Mouse (Mus musculus): ENCODE results near the gene Pip4k2c. TPM values are rescaled to one million over a fixed set of nuclear protein-coding genes. Genes with fewer than 3 reads are reported as not detected.
"Not testable (repeated sequence)": the region's sequence is repeated elsewhere in the genome, so short reads cannot be mapped to it uniquely, and the experiment has no call there.

The Pip4k2c gene
- polyA plus RNA-seq, 1 experiment from 2014 or later: 29.3 TPM

- H3K27me3 ChIP-seq (ENCODE audit: insufficient read depth, poor library complexity, severe bottlenecking): peaks cover 8% of the 10 kb centered on the region; the same call in 1 of the 2 replicates
- H3K36me3 ChIP-seq: no peaks in the 10 kb centered on the region
- H3K9me3 ChIP-seq: no peaks in the 10 kb centered on the region
- no peak overlapping the region for H3K27ac ChIP-seq
- no peaks in the 10 kb centered on the region for H3K4me1 ChIP-seq
- WGBS: 64% methylated on average over 3 of the region's 3 CpGs
- DNase-seq (ENCODE audit: low spot score): no peak
- H3K4me3 ChIP-seq: no peak overlapping the region
Observed at GRCm38 (mm10) chr10:127158471-127158870, 52.9 kb downstream of the Pip4k2c start.

GRCm38 (mm10) chr10:127156511-127156910 is 54.9 kb downstream of the Pip4k2c start:
- no peaks in the 10 kb centered on the region for H3K36me3 ChIP-seq
- no peak overlapping the region for H3K4me3 ChIP-seq
- no peaks in the 10 kb centered on the region for H3K4me1 ChIP-seq
- no peak overlapping the region for H3K27ac ChIP-seq
- no peaks in the 10 kb centered on the region for H3K27me3 ChIP-seq (ENCODE audit: insufficient read depth, poor library complexity, severe bottlenecking)
- WGBS: 71% methylated on average over 1 of the region's 1 CpGs
- no peak for DNase-seq (ENCODE audit: low spot score)
- H3K9me3 ChIP-seq: no peaks in the 10 kb centered on the region

- H3K9me3 ChIP-seq: no peaks in the 10 kb centered on the region
- WGBS: 89% methylated on average over 1 of the region's 1 CpGs
- H3K27ac ChIP-seq: no peak overlapping the region
- no peak overlapping the region for H3K4me3 ChIP-seq
- no peaks in the 10 kb centered on the region for H3K36me3 ChIP-seq
- no peak for DNase-seq (ENCODE audit: low spot score)
- no peaks in the 10 kb centered on the region for H3K4me1 ChIP-seq
- no peaks in the 10 kb centered on the region for H3K27me3 ChIP-seq (ENCODE audit: insufficient read depth, poor library complexity, severe bottlenecking)
Observed at GRCm38 (mm10) chr10:127156089-127156488, 55.3 kb downstream of the Pip4k2c start.

- DNase-seq (ENCODE audit: low spot score): no peak
- no peaks in the 10 kb centered on the region for H3K27me3 ChIP-seq (ENCODE audit: insufficient read depth, poor library complexity, severe bottlenecking)
- no peaks in the 10 kb centered on the region for H3K36me3 ChIP-seq
- no peaks in the 10 kb centered on the region for H3K9me3 ChIP-seq
- no peak overlapping the region for H3K27ac ChIP-seq
- H3K4me1 ChIP-seq: no peaks in the 10 kb centered on the region
- WGBS: 80% methylated on average over 5 of the region's 5 CpGs
- H3K4me3 ChIP-seq: no peak overlapping the region
Observed at GRCm38 (mm10) chr10:127154652-127155051, 56.7 kb downstream of the Pip4k2c start.

GRCm38 (mm10) chr10:127154241-127154640 is 57.1 kb downstream of the Pip4k2c start:
- DNase-seq (ENCODE audit: low spot score): no peak
- Histone ChIP-seq H3K9me3 (no peaks in the 10 kb centered on the region), H3K27me3 (ENCODE audit: insufficient read depth, poor library complexity, severe bottlenecking) (no peaks in the 10 kb centered on the region), H3K4me3 (no peak overlapping the region), H3K36me3 (no peaks in the 10 kb centered on the region), H3K4me1 (no peaks in the 10 kb centered on the region), H3K27ac (no peak overlapping the region)
- WGBS: 88% methylated on average over 2 of the region's 2 CpGs

GRCm38 (mm10) chr10:127153323-127153722 is 58.1 kb downstream of the Pip4k2c start:
- no peaks in the 10 kb centered on the region for H3K4me1 ChIP-seq
- 91% methylated on average over 7 of the region's 7 CpGs for WGBS
- H3K36me3 ChIP-seq: no peaks in the 10 kb centered on the region
- H3K27ac ChIP-seq: no peak overlapping the region
- H3K4me3 ChIP-seq: no peak overlapping the region
- DNase-seq (ENCODE audit: low spot score): no peak
- H3K9me3 ChIP-seq: no peaks in the 10 kb centered on the region
- H3K27me3 ChIP-seq (ENCODE audit: insufficient read depth, poor library complexity, severe bottlenecking): no peaks in the 10 kb centered on the region

GRCm38 (mm10) chr10:127152556-127152955 is 58.8 kb downstream of the Pip4k2c start:
- H3K36me3 ChIP-seq; H3K4me1 ChIP-seq; DNase-seq (ENCODE audit: low spot score); H3K27me3 ChIP-seq (ENCODE audit: insufficient read depth, poor library complexity, severe bottlenecking); H3K4me3 ChIP-seq; H3K27ac ChIP-seq; H3K9me3 ChIP-seq: not testable (repeated sequence)
- WGBS: 83% methylated on average over 10 of the region's 10 CpGs

GRCm38 (mm10) chr10:127151233-127151632 is 60.2 kb downstream of the Pip4k2c start:
- not testable (repeated sequence) for DNase-seq (ENCODE audit: low spot score); H3K4me1 ChIP-seq; H3K27ac ChIP-seq; H3K9me3 ChIP-seq; H3K36me3 ChIP-seq; H3K4me3 ChIP-seq; H3K27me3 ChIP-seq (ENCODE audit: insufficient read depth, poor library complexity, severe bottlenecking)
- WGBS: 86% methylated on average over 3 of the region's 3 CpGs

GRCm38 (mm10) chr10:127150471-127150872 is 60.9 kb downstream of the Pip4k2c start:
- H3K36me3 ChIP-seq: no peaks in the 10 kb centered on the region
- H3K4me3 ChIP-seq: no peak overlapping the region
- no peak overlapping the region for H3K27ac ChIP-seq
- 78% methylated on average over 4 of the region's 4 CpGs for WGBS
- no peaks in the 10 kb centered on the region for H3K9me3 ChIP-seq
- H3K27me3 ChIP-seq (ENCODE audit: insufficient read depth, poor library complexity, severe bottlenecking): no peaks in the 10 kb centered on the region
- DNase-seq (ENCODE audit: low spot score): no peak
- H3K4me1 ChIP-seq: no peaks in the 10 kb centered on the region

GRCm38 (mm10) chr10:127147135-127147534 is 64.2 kb downstream of the Pip4k2c start:
- Histone ChIP-seq H3K9me3 (no peaks in the 10 kb centered on the region), H3K27me3 (ENCODE audit: insufficient read depth, poor library complexity, severe bottlenecking) (no peaks in the 10 kb centered on the region), H3K27ac (no peak overlapping the region), H3K36me3 (no peaks in the 10 kb centered on the region), H3K4me3 (no peak overlapping the region), H3K4me1 (no peaks in the 10 kb centered on the region)
- WGBS: 80% methylated on average over 6 of the region's 6 CpGs
- no peak for DNase-seq (ENCODE audit: low spot score)

Other genes with a start within 250 kb of the Pip4k2c start
- gene Ctdsp2, start 232.9 kb downstream of the Pip4k2c start, polyA plus RNA-seq (2016; fragmentation: Nextera tagmentation; extraction: Ambion mirVana): 37.8 and 46.2 TPM in 2 replicates
- 0.07 TPM in 1 of 2 replicates, not detected in the other for gene Avil, start 210.9 kb downstream of the Pip4k2c start, polyA plus RNA-seq (2016; fragmentation: Nextera tagmentation; extraction: Ambion mirVana)
- gene Tsfm, start 180.7 kb downstream of the Pip4k2c start, polyA plus RNA-seq (2016; fragmentation: Nextera tagmentation; extraction: Ambion mirVana): 114 TPM in 2 replicates
- gene Mettl1, start 170.2 kb downstream of the Pip4k2c start, polyA plus RNA-seq (2016; fragmentation: Nextera tagmentation; extraction: Ambion mirVana): 46.4 and 54.8 TPM in 2 replicates
- gene Eef1akmt3, start 170.1 kb downstream of the Pip4k2c start, polyA plus RNA-seq (2016; fragmentation: Nextera tagmentation; extraction: Ambion mirVana): 0.18 and 0.23 TPM in 2 replicates
- 0.09 TPM in 1 of 2 replicates, not detected in the other for gene Cyp27b1, start 163.3 kb downstream of the Pip4k2c start, polyA plus RNA-seq (2016; fragmentation: Nextera tagmentation; extraction: Ambion mirVana)
- 0.15 and 0.24 TPM in 2 replicates for gene March9, start 151.4 kb downstream of the Pip4k2c start, polyA plus RNA-seq (2016; fragmentation: Nextera tagmentation; extraction: Ambion mirVana)
- gene Cdk4, start 148.1 kb downstream of the Pip4k2c start, polyA plus RNA-seq (2016; fragmentation: Nextera tagmentation; extraction: Ambion mirVana): 1,495 and 2,024 TPM in 2 replicates
- 138 and 154 TPM in 2 replicates for gene Tspan31, start 141.3 kb downstream of the Pip4k2c start, polyA plus RNA-seq (2016; fragmentation: Nextera tagmentation; extraction: Ambion mirVana)
- 0.50 TPM in 1 of 2 replicates, not detected in the other for gene Agap2, start 136.3 kb downstream of the Pip4k2c start, polyA plus RNA-seq (2016; fragmentation: Nextera tagmentation; extraction: Ambion mirVana)
- gene Os9, start 90.5 kb downstream of the Pip4k2c start, polyA plus RNA-seq (2016; fragmentation: Nextera tagmentation; extraction: Ambion mirVana): 44.4 and 48.8 TPM in 2 replicates
- 1.5 and 3.6 TPM in 2 replicates for gene B4galnt1, start 46.4 kb downstream of the Pip4k2c start, polyA plus RNA-seq (2016; fragmentation: Nextera tagmentation; extraction: Ambion mirVana)
- gene Slc26a10, start 30.9 kb downstream of the Pip4k2c start, polyA plus RNA-seq (2016; fragmentation: Nextera tagmentation; extraction: Ambion mirVana): 9.2 and 12.9 TPM in 2 replicates
- gene Arhgef25, start 21.5 kb downstream of the Pip4k2c start, polyA plus RNA-seq (2016; fragmentation: Nextera tagmentation; extraction: Ambion mirVana): 21.4 and 28.8 TPM in 2 replicates
- gene Dtx3, start 15.9 kb downstream of the Pip4k2c start, polyA plus RNA-seq (2016; fragmentation: Nextera tagmentation; extraction: Ambion mirVana): 78.4 and 91.4 TPM in 2 replicates
- gene Kif5a, start 51.8 kb upstream of the Pip4k2c start, polyA plus RNA-seq (2016; fragmentation: Nextera tagmentation; extraction: Ambion mirVana): 0.41 and 1.4 TPM in 2 replicates
- 155 and 167 TPM in 2 replicates for gene Dctn2, start 54.8 kb upstream of the Pip4k2c start, polyA plus RNA-seq (2016; fragmentation: Nextera tagmentation; extraction: Ambion mirVana)
- 11.3 and 16.9 TPM in 2 replicates for gene Mbd6, start 77.4 kb upstream of the Pip4k2c start, polyA plus RNA-seq (2016; fragmentation: Nextera tagmentation; extraction: Ambion mirVana)
- 119 and 140 TPM in 2 replicates for gene Mars, start 100.2 kb upstream of the Pip4k2c start, polyA plus RNA-seq (2016; fragmentation: Nextera tagmentation; extraction: Ambion mirVana)
- gene Arhgap9, start 110.4 kb upstream of the Pip4k2c start, polyA plus RNA-seq (2016; fragmentation: Nextera tagmentation; extraction: Ambion mirVana): 0.87 and 3.1 TPM in 2 replicates
- gene Gli1, start 130.4 kb upstream of the Pip4k2c start, polyA plus RNA-seq (2016; fragmentation: Nextera tagmentation; extraction: Ambion mirVana): 0.91 and 4.8 TPM in 2 replicates
- 0.04 TPM in 1 of 2 replicates, not detected in the other for gene Inhbe, start 142.8 kb upstream of the Pip4k2c start, polyA plus RNA-seq (2016; fragmentation: Nextera tagmentation; extraction: Ambion mirVana)
- gene Inhbc, start 158.8 kb upstream of the Pip4k2c start, polyA plus RNA-seq (2016; fragmentation: Nextera tagmentation; extraction: Ambion mirVana): 0.31 TPM in 1 of 2 replicates, not detected in the other
- 30.7 and 33.3 TPM in 2 replicates for gene R3hdm2, start 168.7 kb upstream of the Pip4k2c start, polyA plus RNA-seq (2016; fragmentation: Nextera tagmentation; extraction: Ambion mirVana)